Mouse (Mus musculus): Measurements from ENCODE around the gene Cux2.

Gene Cux2

DNA sequence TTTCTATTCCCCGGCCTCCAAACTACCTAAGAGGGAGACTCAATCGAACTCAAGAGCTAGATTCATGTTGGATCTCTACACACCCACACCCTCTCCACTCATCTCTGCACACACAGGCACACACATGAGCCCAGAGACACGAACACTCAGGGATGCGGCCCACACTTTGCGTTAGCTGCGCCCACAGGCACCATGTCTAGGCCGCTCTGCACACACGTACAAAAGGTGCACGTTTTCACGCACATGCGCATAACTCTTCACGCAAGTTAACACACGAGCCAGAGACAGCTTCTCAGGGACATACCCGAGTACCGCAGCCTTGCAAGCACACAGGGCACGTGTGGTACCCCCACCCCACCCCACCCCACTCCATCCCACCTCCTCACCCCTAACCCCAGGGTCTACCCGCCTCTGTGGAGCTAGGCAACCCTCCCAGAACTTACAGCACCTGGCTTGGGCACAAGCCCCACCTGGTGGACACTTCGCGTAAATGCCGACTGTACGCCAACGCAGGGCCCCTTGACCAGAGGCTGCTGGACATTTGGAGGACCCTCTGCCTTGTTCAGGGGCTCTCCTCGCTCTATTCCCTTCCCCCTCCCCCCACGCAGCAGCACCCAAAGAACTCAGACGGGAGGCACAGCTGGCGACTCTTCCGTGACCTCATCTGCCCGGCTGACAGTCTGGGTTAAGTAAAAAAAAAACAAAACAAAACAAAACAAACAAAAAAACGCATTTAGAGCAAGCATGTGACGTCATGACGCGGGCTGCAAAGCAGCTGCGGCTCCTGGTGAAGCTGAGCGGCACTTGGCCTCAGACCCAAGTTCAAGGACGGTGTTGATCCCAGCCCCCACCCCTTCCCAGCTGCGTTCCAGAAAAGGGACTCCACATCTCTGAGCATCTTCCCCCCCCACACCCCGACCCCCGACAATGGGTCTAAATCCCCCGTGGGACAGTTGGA, 9.4 kb upstream of the Cux2 start:
- peak; percentile 42 for DNase-seq (ENCODE audit: low spot score)

DNA sequence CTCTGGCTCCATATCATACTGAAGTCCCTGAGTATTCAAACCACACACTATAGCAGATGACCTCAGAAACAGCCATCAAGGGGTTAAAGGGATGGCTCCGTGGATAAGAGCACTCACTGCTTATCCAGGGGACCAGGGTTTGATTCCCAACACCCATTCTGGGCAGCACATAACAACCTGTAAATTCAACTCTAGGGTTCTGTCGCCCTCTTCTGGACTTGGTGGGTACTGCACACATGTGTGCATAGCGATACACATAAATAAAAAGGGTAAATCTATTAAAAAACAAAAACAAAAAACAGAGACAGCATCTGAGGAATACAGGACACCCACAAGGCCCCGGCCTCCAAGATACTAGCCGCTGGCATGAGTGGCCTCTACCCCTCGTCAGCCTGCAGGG, 7.7 kb upstream of the Cux2 start:
- DNase-seq (ENCODE audit: low spot score), result no peak

DNA sequence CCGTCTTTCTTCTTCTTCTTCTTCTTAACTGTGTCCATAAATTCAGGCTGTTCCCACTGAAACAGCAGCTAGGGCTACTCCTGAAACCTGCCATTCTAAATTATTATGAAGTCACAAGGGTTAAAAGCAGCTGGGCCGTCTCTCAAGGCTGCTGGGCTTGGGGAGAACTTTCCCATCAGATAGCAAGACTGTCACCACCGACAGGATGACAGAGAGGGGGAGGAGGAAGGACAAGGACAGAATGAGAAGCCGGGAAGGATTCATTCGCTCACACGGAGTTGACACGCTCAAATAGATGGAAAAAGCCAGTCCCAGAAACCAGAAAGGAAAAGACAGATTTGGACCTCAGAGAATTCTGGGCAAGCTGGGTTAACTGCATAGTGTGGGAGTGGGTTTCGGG, 6.7 kb upstream of the Cux2 start:
- DNase-seq (ENCODE audit: low spot score), result no peak

DNA sequence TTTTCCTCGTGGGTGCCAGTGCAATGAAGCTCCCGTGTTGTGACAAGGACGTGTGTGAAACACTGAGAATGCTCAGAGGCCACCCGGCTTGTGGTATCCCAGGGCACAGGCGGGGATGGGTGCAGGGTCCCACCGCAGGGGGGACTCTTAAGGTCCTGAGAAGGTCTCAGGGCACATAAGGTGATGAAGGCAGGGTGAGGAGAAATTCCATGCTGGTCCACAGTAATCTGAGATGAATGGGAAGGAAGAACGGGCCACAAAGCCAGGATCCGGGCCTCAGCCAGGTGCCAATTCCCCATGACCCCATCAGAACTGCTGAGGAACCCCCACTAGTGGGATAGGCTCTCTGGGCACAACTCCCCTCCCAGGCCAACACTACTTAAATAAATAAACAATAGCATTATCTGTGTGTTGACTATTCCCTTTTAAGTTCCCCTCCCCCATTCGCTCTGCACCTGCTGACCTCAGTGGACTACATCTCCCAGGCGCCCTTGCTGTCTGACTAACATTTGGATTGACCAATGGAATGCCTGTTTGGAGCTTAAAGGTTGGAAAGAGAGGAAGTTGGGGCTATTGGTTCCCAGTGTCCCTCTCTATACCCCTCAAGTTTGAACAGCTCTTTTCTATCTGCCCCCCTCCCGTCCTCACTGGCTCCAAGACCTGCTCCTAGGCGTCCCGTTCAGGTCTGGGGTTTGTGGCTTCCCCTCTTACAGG, 4.4 kb upstream of the Cux2 start:
- DNase-seq (ENCODE audit: low spot score), result no peak

DNA sequence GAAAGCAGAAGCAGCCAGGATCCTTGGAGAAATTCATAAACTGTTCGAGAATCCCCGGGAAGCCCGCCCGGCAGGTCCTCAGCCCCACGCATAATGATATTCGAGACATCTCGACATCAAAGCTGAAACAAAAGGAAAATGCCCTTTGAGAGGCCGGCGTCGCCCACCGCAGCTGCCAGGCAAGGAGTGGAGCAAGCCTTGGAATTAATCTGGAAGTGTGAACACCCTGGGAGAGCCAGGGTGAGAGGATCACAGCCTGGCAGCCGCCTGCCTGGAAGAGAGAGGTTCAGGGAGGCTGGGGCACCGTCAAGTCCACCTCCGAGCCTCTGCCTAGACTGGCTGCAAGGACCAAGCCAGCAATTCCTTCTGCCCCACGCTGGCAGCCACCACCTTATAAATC, 3.7 kb upstream of the Cux2 start:
- DNase-seq (ENCODE audit: low spot score), result no peak

DNA sequence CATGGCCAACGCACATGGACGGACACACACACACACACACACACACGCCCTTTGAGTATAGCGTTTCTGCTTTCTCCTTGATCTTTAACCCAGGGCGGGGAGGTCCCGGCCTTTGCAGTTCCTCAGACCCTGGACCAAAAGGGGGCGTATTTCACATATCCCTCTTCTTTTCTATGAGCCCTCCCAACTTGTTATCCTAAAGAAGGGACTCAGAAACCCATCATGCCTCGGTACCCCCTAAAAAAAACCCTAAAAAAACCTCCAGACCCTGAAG, 867 bp upstream of the Cux2 start:
- no peak for DNase-seq (ENCODE audit: low spot score)

DNA sequence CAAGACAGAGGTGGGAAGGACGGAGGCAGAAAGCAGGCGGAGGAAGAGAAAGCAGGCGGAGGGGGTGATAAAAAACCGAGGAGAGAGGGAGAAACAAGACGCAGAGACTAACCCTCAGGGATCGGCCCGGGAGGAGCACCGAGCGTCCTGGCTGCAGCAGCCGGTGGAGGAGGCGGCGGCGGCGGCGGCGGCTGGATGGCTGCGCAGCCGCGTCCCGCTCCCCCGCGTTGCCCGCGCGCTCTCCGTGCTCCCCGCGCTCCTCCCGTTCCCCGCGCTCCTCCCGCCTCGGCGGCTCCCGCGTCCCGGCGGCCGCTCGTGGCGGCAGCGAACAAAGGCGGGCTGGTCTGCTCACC, 262 bp downstream of the Cux2 start:
- peak; percentile 54 for DNase-seq (ENCODE audit: low spot score)

DNA sequence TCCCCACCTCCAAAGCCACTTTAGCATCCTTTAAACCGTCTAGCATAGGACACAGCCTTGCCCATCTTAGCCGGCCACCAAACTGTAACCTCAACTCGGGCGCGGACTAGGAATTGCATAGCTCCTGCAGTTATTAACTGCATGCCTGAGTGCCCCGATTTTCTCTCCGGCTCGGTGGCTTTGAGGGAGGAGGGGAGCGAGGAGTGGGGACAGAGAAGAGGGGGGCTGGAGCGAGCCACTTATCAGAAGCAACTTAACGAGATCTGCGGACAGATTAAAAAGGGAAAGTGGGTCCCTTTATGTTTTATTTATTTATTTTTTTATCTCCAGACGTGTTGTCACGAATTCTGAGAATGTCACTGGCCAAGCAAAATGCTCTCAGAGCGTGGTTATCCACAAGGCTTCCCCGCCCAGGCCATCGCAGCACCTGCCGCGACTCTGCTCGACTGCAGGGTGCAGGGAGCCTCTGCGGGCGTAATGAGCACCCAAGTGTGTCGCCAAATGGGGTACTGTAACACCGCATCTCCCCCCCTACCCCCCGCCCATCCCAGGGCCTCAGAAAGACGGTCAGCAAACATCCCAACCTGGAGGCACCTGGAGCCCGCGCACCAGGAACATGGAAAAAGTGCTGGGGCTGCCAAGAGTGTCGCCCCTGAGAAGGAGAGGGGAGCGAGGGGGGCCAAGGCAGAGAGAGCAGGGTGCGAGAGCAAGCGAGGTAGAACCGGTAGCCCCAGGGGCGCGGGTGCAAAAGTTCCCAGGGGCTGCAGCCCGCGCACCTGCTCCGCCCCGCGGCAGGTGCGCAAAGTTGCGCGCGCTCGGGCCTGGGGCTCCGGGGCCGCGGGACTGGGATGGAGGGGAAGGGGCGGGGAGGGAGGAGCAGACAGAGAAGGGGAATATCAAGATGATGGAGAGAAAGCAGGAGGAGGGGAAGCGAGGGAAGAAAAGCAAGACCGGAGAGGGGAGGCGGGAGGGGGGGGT, 927 bp downstream of the Cux2 start:
- no peak for DNase-seq (ENCODE audit: low spot score)

DNA sequence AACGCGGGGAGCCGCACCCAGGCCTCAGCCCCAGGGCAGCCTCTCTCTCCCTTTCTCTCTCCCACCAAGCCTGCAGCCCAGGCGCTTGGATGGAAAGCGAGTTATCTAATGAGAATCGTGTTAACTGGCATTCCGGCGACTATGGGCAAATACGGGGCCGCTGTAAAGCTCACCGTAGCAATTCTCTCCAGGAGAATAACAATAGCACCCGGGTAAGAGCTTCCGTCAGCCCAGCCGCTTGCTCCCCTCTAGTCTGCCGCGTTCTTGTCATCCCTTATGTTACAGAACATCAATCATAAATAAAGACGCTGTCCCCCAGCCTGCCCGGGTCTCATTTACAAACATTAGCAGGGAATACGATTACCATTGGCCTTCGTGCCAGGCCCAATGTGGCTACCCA, 1.6 kb downstream of the Cux2 start:
- no peak for DNase-seq (ENCODE audit: low spot score)

DNA sequence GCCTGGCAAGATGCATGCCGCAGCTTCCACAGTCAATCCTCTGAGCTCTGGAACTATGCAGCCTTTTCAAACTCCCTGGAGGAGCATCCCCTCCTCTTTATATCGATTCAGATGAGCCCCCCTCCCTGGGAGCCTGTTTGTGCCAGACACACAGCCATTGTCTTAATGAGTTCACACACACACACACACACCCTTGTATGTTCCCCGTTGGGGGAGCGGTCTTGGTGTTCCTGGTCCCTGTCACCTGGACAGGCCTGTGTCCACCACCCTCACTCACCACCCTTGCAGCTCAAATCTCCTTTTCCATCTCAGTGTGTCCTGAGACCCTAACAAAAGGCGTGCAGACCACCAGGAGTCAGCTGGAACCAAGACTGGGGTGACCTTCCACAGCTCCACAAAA, 2.1 kb downstream of the Cux2 start:
- DNase-seq (ENCODE audit: low spot score), result no peak

DNA sequence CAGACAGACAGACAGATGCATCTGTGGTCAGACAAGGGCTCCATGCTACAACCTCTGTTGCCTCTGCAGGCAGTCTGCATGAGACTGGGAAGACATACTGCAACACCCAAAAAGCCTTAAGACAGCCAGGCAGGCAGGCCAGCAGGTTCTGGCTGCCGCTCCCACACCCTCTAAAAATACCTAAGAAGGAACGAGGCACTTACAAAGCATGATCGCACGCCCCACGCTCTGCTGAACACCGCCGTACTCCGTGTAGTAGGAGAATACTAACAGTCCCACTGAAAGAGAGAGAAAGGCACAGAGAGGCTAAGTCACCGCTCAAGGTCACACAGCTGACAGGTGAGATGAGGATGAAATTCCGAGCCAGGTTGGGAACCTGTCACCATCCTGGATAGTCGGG, 6.3 kb downstream of the Cux2 start:
- DNase-seq (ENCODE audit: low spot score), result no peak

DNA sequence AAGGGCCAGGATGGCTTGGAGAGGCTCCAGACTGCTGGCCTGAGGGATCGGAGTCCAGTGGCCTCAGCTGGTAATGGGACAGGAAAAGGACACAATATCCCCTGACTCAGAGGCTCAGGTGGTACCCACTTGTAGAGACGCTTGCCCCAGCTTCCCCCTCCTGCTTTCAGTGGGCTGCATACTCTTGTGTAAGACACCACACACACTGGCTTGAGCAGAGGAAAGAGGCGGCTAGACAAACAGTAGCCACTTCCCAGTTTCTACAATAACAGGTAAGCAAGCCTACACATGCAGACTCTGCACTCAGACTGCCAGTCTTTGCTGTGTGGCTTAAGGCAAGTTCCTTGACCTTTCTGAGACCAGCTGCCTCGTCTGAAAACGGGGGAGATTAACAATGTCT, 14.6 kb downstream of the Cux2 start:
- no peak for DNase-seq (ENCODE audit: low spot score)

DNA sequence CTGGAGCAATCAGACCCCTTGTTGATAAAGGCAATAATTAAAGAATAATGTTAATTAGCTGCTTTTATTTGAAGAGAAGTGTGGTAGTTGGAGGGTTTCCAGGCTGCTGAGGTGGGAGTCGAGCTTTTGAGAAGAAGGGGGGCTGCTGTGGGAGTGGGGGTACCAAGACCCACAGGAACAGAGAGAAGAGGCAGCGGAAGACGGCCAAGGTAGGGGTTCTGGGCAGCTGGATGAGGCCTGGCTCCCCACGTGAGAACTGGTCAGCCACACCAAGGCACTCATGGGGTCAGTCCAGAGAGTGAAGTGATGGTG, 16.8 kb downstream of the Cux2 start:
- DNase-seq (ENCODE audit: low spot score), result no peak

DNA sequence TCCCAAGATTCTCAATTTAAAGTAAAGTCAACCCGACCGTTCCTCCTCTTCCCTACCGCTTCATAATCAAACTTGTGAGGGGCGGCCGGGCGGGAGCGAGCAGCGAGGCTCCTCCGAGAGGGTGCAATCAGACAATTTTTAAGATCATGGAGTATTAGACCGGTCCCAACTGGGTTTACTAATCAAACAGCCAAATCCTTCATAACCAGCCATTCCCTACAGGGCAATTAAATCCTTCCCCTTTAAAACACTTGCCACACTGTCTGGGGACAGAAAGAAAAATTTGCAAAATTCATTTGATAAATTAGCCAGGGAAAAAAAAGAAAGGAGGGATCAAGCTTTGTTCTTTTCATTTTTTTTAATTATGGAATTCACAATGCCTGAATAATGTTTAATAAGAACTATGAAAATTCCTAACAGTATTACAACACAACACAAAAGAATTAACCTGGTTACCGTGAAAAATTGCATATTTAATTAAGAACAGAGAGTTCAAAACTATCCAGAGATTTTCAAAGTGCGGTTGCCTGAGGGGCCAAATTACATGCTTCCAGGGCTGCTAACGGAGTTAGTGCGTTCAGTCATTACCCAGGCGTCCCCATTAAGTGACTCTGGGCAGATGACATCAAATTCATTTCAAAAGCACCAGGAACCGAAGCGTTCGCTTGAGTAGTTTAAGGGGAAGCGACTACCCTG, 17.3 kb downstream of the Cux2 start:
- DNase-seq (ENCODE audit: low spot score), result no peak

DNA sequence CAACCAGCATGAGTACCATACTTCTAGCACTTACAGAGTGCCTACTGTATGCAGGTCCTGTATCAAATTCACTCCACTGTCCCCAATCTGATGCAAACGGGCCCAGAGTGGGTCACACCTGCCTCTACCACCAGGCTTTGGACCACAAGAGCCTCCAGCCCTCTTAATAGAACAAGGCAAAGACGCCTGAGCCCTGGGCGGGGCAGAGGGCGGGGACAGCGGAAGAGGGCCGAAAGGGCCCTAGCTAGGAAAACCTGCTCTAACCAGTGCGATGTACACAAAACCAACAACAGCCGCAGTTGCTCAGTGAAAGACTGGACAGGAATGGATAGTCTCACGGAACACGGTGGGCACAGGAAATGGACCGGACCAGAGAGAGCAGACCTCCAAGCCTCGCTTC, 18.8 kb downstream of the Cux2 start:
- DNase-seq (ENCODE audit: low spot score), result no peak

DNA sequence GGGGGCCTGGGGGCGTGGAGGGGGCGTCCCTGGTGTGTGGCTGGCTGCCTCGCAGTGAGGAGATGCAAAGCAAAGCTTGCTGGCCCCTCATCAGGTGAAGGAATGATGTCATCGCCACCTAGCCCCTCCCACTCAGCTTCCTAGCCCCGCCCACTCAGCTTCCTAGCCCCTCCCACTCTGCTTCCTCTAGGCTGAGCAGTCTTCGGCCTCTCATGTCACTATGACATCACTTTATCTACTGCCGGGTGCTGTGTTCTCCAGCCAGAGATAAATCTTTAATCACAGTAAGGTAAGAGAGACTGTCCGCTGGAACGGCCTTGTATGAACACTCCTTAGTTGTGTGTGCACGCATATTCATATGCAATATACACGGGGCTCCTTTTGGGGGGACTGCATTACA, 19.3 kb downstream of the Cux2 start:
- no peak for DNase-seq (ENCODE audit: low spot score)

DNA sequence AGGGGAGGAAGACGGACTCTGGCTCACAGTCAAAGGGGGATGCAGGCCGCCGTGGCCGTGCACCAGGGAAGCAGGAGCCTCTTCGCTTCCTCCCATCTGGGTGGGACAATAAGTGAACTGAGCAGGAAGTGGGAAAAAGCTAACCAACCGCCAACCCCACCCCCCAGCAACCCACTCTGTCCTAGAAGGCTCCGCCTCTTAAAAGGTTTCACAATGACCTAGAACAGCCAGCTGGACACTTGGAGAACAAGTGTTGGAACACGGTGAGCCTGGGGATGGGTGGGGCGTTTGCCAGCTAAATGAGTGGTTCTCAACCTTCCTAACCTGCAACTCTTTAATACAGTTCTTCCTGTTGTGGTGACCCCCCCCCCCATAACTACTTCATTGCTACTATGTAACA, 23.1 kb downstream of the Cux2 start:
- DNase-seq (ENCODE audit: low spot score), result no peak

DNA sequence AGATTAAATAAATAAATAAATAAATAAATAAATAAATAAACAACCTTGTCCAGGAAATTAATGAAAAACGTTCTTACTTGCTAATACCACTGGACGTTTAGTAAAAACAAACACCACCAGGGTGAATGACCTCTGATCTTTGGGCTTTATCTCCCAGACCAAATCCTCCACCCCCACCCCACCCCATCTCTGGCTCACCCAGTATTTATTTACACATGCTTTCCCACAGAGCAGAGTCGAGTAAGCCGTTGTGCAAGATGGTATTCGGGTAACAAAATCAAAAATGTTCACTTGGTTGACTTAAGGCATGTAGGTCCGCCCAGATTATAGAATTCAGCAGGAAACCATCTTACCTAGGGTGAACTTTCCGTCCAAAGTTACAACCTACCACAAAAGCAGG, 23.6 kb downstream of the Cux2 start:
- no peak for DNase-seq (ENCODE audit: low spot score)

DNA sequence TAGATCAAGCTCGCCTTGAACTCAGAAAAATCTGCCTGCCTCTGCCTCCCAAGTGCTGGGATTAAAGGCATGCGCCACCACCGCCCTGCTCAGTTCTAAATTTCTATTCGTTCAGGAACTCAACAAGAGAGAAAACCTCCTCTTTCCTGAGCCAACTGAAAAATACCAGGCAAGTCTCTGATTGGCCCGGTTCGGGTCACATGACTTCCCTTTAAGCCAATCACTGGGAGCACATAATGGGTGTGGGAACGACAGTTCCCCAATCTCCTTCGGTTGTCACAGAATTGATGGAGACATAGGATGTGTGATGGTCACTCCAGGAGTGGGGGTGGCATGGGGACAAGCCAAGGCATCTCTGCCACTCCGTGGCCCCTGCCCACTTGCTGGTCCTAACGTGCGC, 24.8 kb downstream of the Cux2 start:
- DNase-seq (ENCODE audit: low spot score), result no peak

DNA sequence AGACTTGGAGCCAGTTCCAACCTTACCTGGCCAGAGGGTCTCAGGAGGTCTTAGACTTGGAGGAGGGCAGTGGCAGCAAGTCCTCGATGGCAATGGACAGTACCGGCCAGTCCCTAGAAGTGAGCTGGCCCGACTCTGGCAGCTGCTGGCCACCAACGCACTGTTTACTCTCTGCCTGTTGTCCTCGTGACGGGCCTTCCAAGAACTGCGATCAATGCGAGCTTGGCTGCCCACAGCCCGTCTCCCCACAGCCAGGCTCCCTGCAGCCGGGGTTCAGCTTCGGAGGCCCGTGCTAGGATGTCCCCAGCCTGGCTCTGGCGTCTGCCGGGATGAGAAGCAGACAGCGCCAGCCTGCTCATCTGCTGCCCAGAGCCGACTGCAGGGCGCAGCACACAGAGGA, 30.6 kb downstream of the Cux2 start:
- no peak for DNase-seq (ENCODE audit: low spot score)

DNA sequence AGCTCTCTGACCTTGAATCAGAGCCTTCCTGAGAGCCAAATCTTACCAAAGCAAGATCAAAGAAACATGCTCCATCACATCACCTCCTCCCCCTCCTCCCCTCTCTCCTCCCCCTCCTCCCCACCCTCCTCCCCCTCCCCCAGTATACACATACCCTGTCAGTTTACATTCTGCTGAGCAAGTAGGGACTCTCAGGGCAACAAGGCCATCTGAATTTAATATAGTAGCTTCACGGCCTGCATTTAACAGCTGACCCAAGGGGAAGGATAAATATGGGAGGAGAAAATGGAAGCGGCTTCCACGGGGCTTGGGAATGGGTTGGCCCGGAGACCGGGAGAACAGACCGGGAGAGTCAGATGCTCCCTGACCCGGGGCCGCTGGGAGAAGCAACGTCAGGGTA, 32.1 kb downstream of the Cux2 start:
- DNase-seq (ENCODE audit: low spot score), result no peak

DNA sequence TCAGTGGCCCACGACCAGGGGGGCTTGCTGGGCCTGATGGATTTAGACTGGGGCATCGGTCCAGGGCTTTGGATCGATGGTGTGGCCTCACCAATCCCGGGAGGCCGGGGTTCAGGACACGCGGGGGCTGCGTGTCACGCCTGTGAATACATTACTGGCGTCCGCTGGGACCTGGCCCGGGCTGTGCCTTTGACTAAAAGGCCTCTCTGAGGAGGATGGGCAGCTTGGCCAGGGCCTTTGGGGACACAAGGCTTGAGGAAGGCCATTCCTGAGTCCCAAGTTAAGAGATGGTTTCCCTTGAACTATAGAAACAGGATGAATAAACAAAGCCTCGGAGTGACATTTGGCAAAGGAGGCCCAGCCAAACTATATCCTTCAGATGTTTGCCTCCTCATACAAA, 32.6 kb downstream of the Cux2 start:
- no peak for DNase-seq (ENCODE audit: low spot score)

Measured in ovary, postnatal 14 days (tissue).